19 mouse cellular contexts compared by ENCODE assay signal in the genomic region with DNA sequence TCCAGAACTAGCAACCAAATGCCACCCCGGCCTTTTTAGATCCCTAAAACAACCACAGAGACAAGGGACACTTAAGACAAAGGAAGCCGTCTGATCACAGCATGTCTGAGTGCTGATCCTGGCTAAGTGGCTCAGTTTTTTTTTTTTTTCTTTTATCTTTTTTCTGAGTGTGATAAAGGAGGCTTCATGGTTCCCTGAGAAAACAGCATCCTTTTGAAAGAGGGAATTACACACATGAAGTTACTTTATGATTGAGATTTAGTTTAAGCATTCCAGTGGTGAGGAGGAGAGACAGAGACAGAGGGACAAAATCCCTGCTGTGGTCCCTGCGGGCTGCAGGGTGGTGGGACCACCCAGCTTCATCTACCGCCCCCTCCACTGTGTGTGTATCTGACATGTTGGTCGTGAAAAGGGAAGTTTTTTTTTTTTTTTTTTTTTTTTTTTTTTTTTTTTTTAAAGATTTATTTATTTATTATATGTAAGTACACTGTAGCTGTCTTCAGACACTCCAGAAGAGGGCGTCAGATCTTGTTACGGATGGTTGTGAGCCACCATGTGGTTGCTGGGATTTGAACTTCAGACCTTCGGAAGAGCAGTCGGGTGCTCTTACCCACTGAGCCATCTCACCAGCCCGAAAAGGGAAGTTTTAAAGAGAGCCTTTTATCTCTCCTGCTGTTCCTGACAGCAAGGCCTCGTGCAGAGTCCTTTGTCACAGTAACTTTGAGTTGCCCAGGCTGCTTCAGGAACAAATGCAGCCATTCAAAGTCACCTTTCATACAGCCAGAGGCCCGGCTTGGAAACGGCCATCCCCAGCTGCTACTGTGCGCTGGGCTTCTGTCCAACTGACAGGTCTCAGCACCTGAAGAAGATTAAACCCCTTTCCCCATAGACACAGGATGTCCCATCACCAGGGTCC.
DNase-seq lines count a peak whose midpoint lies in the region; ATAC-seq and TF ChIP-seq lines count a peak whose summit lies in the region.
"Had no signal": no experiment of that assay in that cellular context is flagged by ENCODE, and none has a peak within 500 bp of the region (broad histone marks: within the 10 kb centered on the region; RNA-seq: fewer than 3 reads in every experiment).

No protein-coding gene starts in this region.

- H3K36me3 ChIP-seq in forebrain, embryonic 10.5 days (replicated peaks): no peaks in the 10 kb centered on the region
- H3K36me3 ChIP-seq in forebrain, embryonic 16.5 days (ENCODE audit: control insufficient read depth, insufficient read depth): no peaks in the 10 kb centered on the region
- no peaks in the 10 kb centered on the region for H3K36me3 ChIP-seq in embryonic facial prominence, embryonic 10.5 days (replicated peaks)
- no peaks in the 10 kb centered on the region for H3K36me3 ChIP-seq in forebrain, postnatal 0 days (ENCODE audit: insufficient read depth)
- H3K36me3 ChIP-seq: G1E; heart, embryonic 13.5 days; midbrain, embryonic 12.5 days had no signal

- WGBS in forebrain, embryonic 10.5 days: 20% methylated on average over 12 of the region's 14 CpGs
- WGBS in forebrain, embryonic 16.5 days: 12% methylated on average over 12 of the region's 14 CpGs
- 27% methylated on average over 13 of the region's 14 CpGs for WGBS in embryonic facial prominence, embryonic 10.5 days
- 15% methylated on average over 12 of the region's 14 CpGs for WGBS in forebrain, postnatal 0 days

- H3K9me3 ChIP-seq in forebrain, embryonic 10.5 days: no peaks in the 10 kb centered on the region
- no peaks in the 10 kb centered on the region for H3K9me3 ChIP-seq in forebrain, embryonic 16.5 days (ENCODE audit: control insufficient read depth, low read length)
- no peaks in the 10 kb centered on the region for H3K9me3 ChIP-seq in embryonic facial prominence, embryonic 10.5 days
- no peaks in the 10 kb centered on the region for H3K9me3 ChIP-seq in forebrain, postnatal 0 days (ENCODE audit: low read length)
- H3K9me3 ChIP-seq: G1E; heart, embryonic 13.5 days; midbrain, embryonic 12.5 days had no signal

- H3K27ac ChIP-seq in forebrain, embryonic 10.5 days: no peak overlapping the region
- no peak overlapping the region for H3K27ac ChIP-seq in forebrain, embryonic 16.5 days (ENCODE audit: low read length)
- no peak overlapping the region for H3K27ac ChIP-seq in embryonic facial prominence, embryonic 10.5 days (replicated peaks)
- no peak overlapping the region for H3K27ac ChIP-seq in forebrain, postnatal 0 days (ENCODE audit: low read depth, low read length)
- H3K27ac ChIP-seq: heart, embryonic 13.5 days; midbrain, embryonic 12.5 days had no signal

- no peaks in the 10 kb centered on the region for H3K27me3 ChIP-seq in forebrain, embryonic 10.5 days (ENCODE audit: poor library complexity, severe bottlenecking)
- H3K27me3 ChIP-seq in forebrain, embryonic 16.5 days (replicated peaks; ENCODE audit: control insufficient read depth, insufficient read depth, low read length): no peaks in the 10 kb centered on the region
- H3K27me3 ChIP-seq in embryonic facial prominence, embryonic 10.5 days (replicated peaks; ENCODE audit: low read depth, poor library complexity, severe bottlenecking): no peaks in the 10 kb centered on the region; the same call in 1 of the 2 replicates
- H3K27me3 ChIP-seq in forebrain, postnatal 0 days (ENCODE audit: insufficient read depth, low read length): no peaks in the 10 kb centered on the region
- H3K27me3 ChIP-seq: heart, embryonic 13.5 days had no signal

- no peak overlapping the region for H3K4me3 ChIP-seq in forebrain, embryonic 10.5 days
- H3K4me3 ChIP-seq in forebrain, embryonic 16.5 days (replicated peaks; ENCODE audit: low read length): no peak overlapping the region
- no peak overlapping the region for H3K4me3 ChIP-seq in embryonic facial prominence, embryonic 10.5 days
- no peak overlapping the region for H3K4me3 ChIP-seq in forebrain, postnatal 0 days (ENCODE audit: low read depth, low read length)
- H3K4me3 ChIP-seq: heart, embryonic 13.5 days; midbrain, embryonic 12.5 days; myocyte had no signal

- peaks cover 27% of the 10 kb centered on the region for H3K4me1 ChIP-seq in forebrain, embryonic 10.5 days
- H3K4me1 ChIP-seq in forebrain, embryonic 16.5 days (replicated peaks; ENCODE audit: control insufficient read depth, insufficient read depth, low read length): no peaks in the 10 kb centered on the region; the same call in 1 of the 2 replicates
- H3K4me1 ChIP-seq in embryonic facial prominence, embryonic 10.5 days: peaks cover 17% of the 10 kb centered on the region
- no peaks in the 10 kb centered on the region; the same call in 1 of the 2 replicates for H3K4me1 ChIP-seq in forebrain, postnatal 0 days (ENCODE audit: insufficient read depth)

- no peak for ATAC-seq in forebrain, embryonic 16.5 days
- ATAC-seq in granulocyte monocyte progenitor cell, adult 5-6 weeks (replicated peaks; ENCODE audit: poor library complexity, severe bottlenecking): peak; percentile 69
- no peak for ATAC-seq in CD4-positive, CD25-positive, alpha-beta regulatory T cell, adult 4 months
- no peak for ATAC-seq in forebrain, postnatal 0 days
- ATAC-seq: forebrain, embryonic 14.5 days had no signal

- H3K9ac ChIP-seq in forebrain, embryonic 16.5 days (replicated peaks; ENCODE audit: low read depth, low read length): no peak overlapping the region
- H3K9ac ChIP-seq in forebrain, postnatal 0 days: no peak overlapping the region
- H3K9ac ChIP-seq: heart, embryonic 13.5 days; midbrain, embryonic 12.5 days had no signal

- peak; percentile 46 for DNase-seq in forebrain, embryonic 10.5 days (ENCODE audit: extremely low spot score, low spot score)
- peak; percentile 54 for DNase-seq in 416B (ENCODE audit: low read depth)
- DNase-seq in MEL-GATA-1-ER (ENCODE audit: extremely low read depth, low read depth): peak; percentile 58
- no peak for DNase-seq in embryonic facial prominence, embryonic 10.5 days (ENCODE audit: low spot score)
- no peak for DNase-seq in forebrain, postnatal 0 days
- DNase-seq: adrenal gland, adult 8-10 months; cerebellum, adult 2 months; heart, postnatal 36 days; kidney, adult 9 months; kidney, postnatal 36 days; thymus, adult 18-20 months had no signal

- no peak for TF ChIP-seq CTCF in forebrain, postnatal 0 days (IDR thresholded peaks at IDR 0.05; ENCODE audit: low read depth)

- no peak overlapping the region for H3K4me2 ChIP-seq in forebrain, embryonic 16.5 days (ENCODE audit: low read length)
- no peak overlapping the region for H3K4me2 ChIP-seq in forebrain, postnatal 0 days (ENCODE audit: low read depth)
- H3K4me2 ChIP-seq: heart, embryonic 13.5 days; midbrain, embryonic 12.5 days had no signal

Comparison
In these comparisons a context has a peak if more than half of its experiments do, and no peak if none do; other contexts are left out.
1. DNase-seq: peak in forebrain, embryonic 10.5 days (single experiment), 416B (single experiment) and MEL-GATA-1-ER (single experiment); none in embryonic facial prominence, embryonic 10.5 days (single experiment) and forebrain, postnatal 0 days (single experiment).